Mouse (Mus musculus) forebrain, embryonic 11.5 days (tissue): ENCODE data around the gene Tbc1d10b. TPM values are rescaled to one million over a fixed set of nuclear protein-coding genes. Genes with fewer than 3 reads are reported as not detected.

Experiments
- ATAC-seq: fragments of 200-750 bp; cut with Nextera tagmentation; replicated peaks from 2 replicates; pipeline ENCODE4 v1.8.0; 2017; ENCODE audit warnings: moderate TSS enrichment; ENCODE audit not compliant: low FRiP score
- DNase-seq: peaks from one replicate; pipeline ENCODE4 v3.0.0-alpha.2; 2017; ENCODE audit warnings: low spot score
- H3K27ac ChIP-seq: fragments of 300-500 bp; sonication (generic); 2 replicates; pipeline ENCODE4 v1.5.1; 2014; ENCODE audit warnings: low read depth, low read length
- H3K27me3 ChIP-seq: fragments of 300-500 bp; sonication (generic); 2 replicates; pipeline ENCODE4 v1.6.1; 2014; ENCODE audit warnings: mild to moderate bottlenecking, low read length, mixed read lengths; ENCODE audit not compliant: control insufficient read depth, insufficient read depth
- H3K36me3 ChIP-seq: fragments of 300-500 bp; sonication (generic); 2 replicates; pipeline ENCODE4 v1.6.1; 2014; ENCODE audit warnings: mild to moderate bottlenecking, low read length, moderate library complexity, mixed read lengths; ENCODE audit not compliant: control insufficient read depth, insufficient read depth
- H3K4me1 ChIP-seq: fragments of 300-500 bp; sonication (generic); replicated peaks from 2 replicates; pipeline ENCODE4 v1.6.1; 2014; ENCODE audit warnings: low read length, mixed read lengths; ENCODE audit not compliant: control insufficient read depth, insufficient read depth
- H3K4me2 ChIP-seq: fragments of 300-500 bp; sonication (generic); 2 replicates; pipeline ENCODE4 v1.6.1; 2014; ENCODE audit warnings: low read depth, mild to moderate bottlenecking, low read length, moderate library complexity, mixed read lengths; ENCODE audit not compliant: severe bottlenecking
- H3K4me3 ChIP-seq: fragments of 300-500 bp; sonication (generic); 2 replicates; pipeline ENCODE4 v1.5.1; 2014; ENCODE audit warnings: low read depth, low read length
- H3K9ac ChIP-seq: fragments of 300-500 bp; sonication (generic); 2 replicates; pipeline ENCODE4 v1.6.1; 2014; ENCODE audit warnings: low read length
- H3K9me3 ChIP-seq: fragments of 300-500 bp; sonication (generic); 2 replicates; pipeline ENCODE4 v1.6.1; 2016; ENCODE audit warnings: low read length, mixed read lengths; ENCODE audit not compliant: control insufficient read depth
- WGBS: fragments of 180-500 bp; shearing (Covaris S2); extraction: QIAGEN DNeasy Blood & Tissue Kit; methylation state at CpG from one replicate; pipeline ENCODE4 v1.1.7; 2014; 5-methylcytosine and 5-hydroxymethylcytosine counted together
- polyA plus RNA-seq: library from polyadenylated mRNA; unstranded; fragments of >200 nt; fragmentation: Nextera tagmentation; extraction: Ambion mirVana; gene quantifications from 2 replicates; pipeline ENCODE4 v1.2.1, GENCODE M21; 2014

Tbc1d10b gene
- polyA plus RNA-seq, 1 experiment from 2014 or later: 31.7 TPM

- H3K4me1 ChIP-seq: peaks cover 4% of the 10 kb centered on the region; the same call in 1 of the 2 replicates
- H3K4me2 ChIP-seq: no peak overlapping the region
- no peak overlapping the region for H3K27ac ChIP-seq
- WGBS: 48% methylated on average over 7 of the region's 7 CpGs
- H3K9ac ChIP-seq: no peak overlapping the region
- DNase-seq (no peak), ATAC-seq (no peak)
- H3K4me3 ChIP-seq: no peak overlapping the region
- no peaks in the 10 kb centered on the region for H3K36me3 ChIP-seq
- peaks cover 3% of the 10 kb centered on the region for H3K27me3 ChIP-seq
- no peaks in the 10 kb centered on the region for H3K9me3 ChIP-seq
These were observed 5.2 kb upstream of the Tbc1d10b start for GRCm38 (mm10) chr7:127213485-127213884.

GRCm38 (mm10) chr7:127212432-127213250 is 4.4 kb upstream of the Tbc1d10b start:
- Histone ChIP-seq H3K27me3 (peaks cover 3% of the 10 kb centered on the region), H3K4me2 (no peak overlapping the region), H3K9me3 (no peaks in the 10 kb centered on the region), H3K4me1 (peaks cover 4% of the 10 kb centered on the region; the same call in 1 of the 2 replicates), H3K36me3 (no peaks in the 10 kb centered on the region), H3K27ac (no peak overlapping the region), H3K4me3 (no peak overlapping the region), H3K9ac (no peak overlapping the region)
- ATAC-seq (no peak), DNase-seq (no peak)
- WGBS: 92% methylated on average over 12 of the region's 12 CpGs

GRCm38 (mm10) chr7:127211014-127211745 is 2.9 kb upstream of the Tbc1d10b start:
- no peak for DNase-seq
- Histone ChIP-seq H3K4me3 (no peak overlapping the region), H3K27ac (no peak overlapping the region), H3K9ac (no peak overlapping the region), H3K27me3 (peaks cover 3% of the 10 kb centered on the region), H3K9me3 (no peaks in the 10 kb centered on the region), H3K4me1 (peaks cover 10% of the 10 kb centered on the region; the same call in 1 of the 2 replicates), H3K36me3 (no peaks in the 10 kb centered on the region), H3K4me2 (no peak overlapping the region)
- ATAC-seq: no peak
- WGBS: 78% methylated on average over 5 of the region's 5 CpGs

GRCm38 (mm10) chr7:127210266-127210665 is 2.0 kb upstream of the Tbc1d10b start:
- Histone ChIP-seq H3K4me3 (no peak overlapping the region), H3K4me1 (peaks cover 10% of the 10 kb centered on the region; the same call in 1 of the 2 replicates), H3K27ac (no peak overlapping the region), H3K36me3 (no peaks in the 10 kb centered on the region), H3K4me2 (no peak overlapping the region), H3K9me3 (no peaks in the 10 kb centered on the region), H3K27me3 (peaks cover 3% of the 10 kb centered on the region), H3K9ac (no peak overlapping the region)
- 97% methylated on average over 4 of the region's 4 CpGs for WGBS
- DNase-seq (no peak), ATAC-seq (no peak)

- Histone ChIP-seq H3K36me3 (no peaks in the 10 kb centered on the region), H3K9me3 (no peaks in the 10 kb centered on the region), H3K9ac (peak overlapping the region; percentile 37; the same call in 1 of the 2 replicates), H3K4me1 (peaks cover 10% of the 10 kb centered on the region; the same call in 1 of the 2 replicates), H3K27ac (no peak overlapping the region), H3K27me3 (peaks cover 3% of the 10 kb centered on the region), H3K4me2 (peak overlapping the region; percentile 52; the same call in 1 of the 2 replicates), H3K4me3 (peak overlapping the region; percentile 88; the same call in 1 of the 2 replicates)
- 82% methylated on average over 5 of the region's 5 CpGs for WGBS
- ATAC-seq (no peak), DNase-seq (no peak)
These were observed 1.6 kb upstream of the Tbc1d10b start for GRCm38 (mm10) chr7:127209851-127210250.

GRCm38 (mm10) chr7:127208553-127209438 is 528 bp upstream of the Tbc1d10b start, which contains the start of gene Mylpf:
Gene Mylpf, plus strand, starts transcription at chr7:127208890.
- no peaks in the 10 kb centered on the region for H3K9me3 ChIP-seq
- no peaks in the 10 kb centered on the region; the same call in 1 of the 2 replicates for H3K27me3 ChIP-seq
- WGBS: 0% methylated on average over 33 of the region's 44 CpGs

GRCm38 (mm10) chr7:127207374-127208294 is 634 bp downstream of the Tbc1d10b start:
- Histone ChIP-seq H3K4me1 (peaks cover 10% of the 10 kb centered on the region; the same call in 1 of the 2 replicates), H3K9ac (peak overlapping the region; percentile 89), H3K36me3 (peaks cover 2% of the 10 kb centered on the region; the same call in 1 of the 2 replicates), H3K4me2 (peak overlapping the region; percentile 99), H3K9me3 (no peaks in the 10 kb centered on the region), H3K27me3 (no peaks in the 10 kb centered on the region; the same call in 1 of the 2 replicates), H3K27ac (peak overlapping the region; percentile 77), H3K4me3 (peak overlapping the region; percentile 88)
- peak; percentile 36 for ATAC-seq
- under 1% methylated on average over 49 of the region's 53 CpGs for WGBS
- DNase-seq: peak; percentile 71

More at GRCm38 (mm10) chr7:127208553-127209438, 528 bp upstream of the Tbc1d10b start, which contains the start of gene Mylpf:
- H3K4me3 ChIP-seq: peak within 1 kb of the TSS; percentile 88
- DNase-seq: peak; percentile 96
- H3K4me1 ChIP-seq: peaks cover 10% of the 10 kb centered on the region; the same call in 1 of the 2 replicates
- peak within 1 kb of the TSS; percentile 99 for H3K4me2 ChIP-seq
- no peaks in the 10 kb centered on the region; the same call in 1 of the 2 replicates for H3K36me3 ChIP-seq
- ATAC-seq: peak; percentile 93
- peak within 1 kb of the TSS; percentile 77 for H3K27ac ChIP-seq
- peak within 1 kb of the TSS; percentile 89 for H3K9ac ChIP-seq
